Mouse (Mus musculus) G1E (cell line): ENCODE results near the gene Il15. TPM values are rescaled to one million over a fixed set of nuclear protein-coding genes. Genes with fewer than 3 reads are reported as not detected.

Experiments
- ATAC-seq: 2 replicates; pipeline ENCODE4 v1.8.0; 2016; ENCODE audit warnings: mild to moderate bottlenecking; ENCODE audit not compliant: insufficient number of reproducible peaks, poor library complexity, low FRiP score, severe bottlenecking; ENCODE audit errors: extremely low read depth
- DNase-seq: peaks from one replicate; pipeline ENCODE4 v3.0.0; 2012; ENCODE audit warnings: low spot score
- H3K27me3 ChIP-seq: 2 replicates; pipeline ENCODE4 v1.6.1; 2012; ENCODE audit warnings: mild to moderate bottlenecking, low read length, inconsistent platforms; ENCODE audit not compliant: insufficient read depth
- H3K36me3 ChIP-seq: replicated peaks from 2 replicates; pipeline ENCODE3; 2012; ENCODE audit warnings: mild to moderate bottlenecking, inconsistent platforms
- H3K4me1 ChIP-seq: 2 replicates; pipeline ENCODE4 v1.6.1; 2012; ENCODE audit warnings: low read depth, low read length, inconsistent platforms, mixed read lengths; ENCODE audit not compliant: insufficient read depth
- H3K4me3 ChIP-seq: 2 replicates; pipeline ENCODE4 v1.5.1; 2012; ENCODE audit warnings: low read depth, mild to moderate bottlenecking, inconsistent platforms, low read length, moderate library complexity, mixed read lengths
- H3K9me3 ChIP-seq: replicated peaks from 2 replicates; pipeline ENCODE4 v1.6.1; 2012; ENCODE audit warnings: inconsistent platforms
- CTCF ChIP-seq: IDR thresholded peaks from 2 replicates; pipeline ENCODE4 v1.5.1; 2012; ENCODE audit warnings: low read depth, low read length, inconsistent platforms, mixed read lengths
- GATA1 ChIP-seq: IDR thresholded peaks from 2 replicates; pipeline ENCODE4 v1.6.1; 2012; ENCODE audit warnings: borderline replicate concordance, low read length, inconsistent platforms, mixed read lengths
- GATA2 ChIP-seq: IDR thresholded peaks from 2 replicates; pipeline ENCODE4 v1.6.1; 2012; ENCODE audit warnings: low read depth, low read length, inconsistent platforms, borderline replicate concordance
- POLR2AphosphoS5 ChIP-seq: IDR thresholded peaks from 2 replicates; pipeline ENCODE4 v1.6.1; 2012; ENCODE audit warnings: low read depth, low read length, inconsistent platforms; ENCODE audit not compliant: insufficient replicate concordance
- TAL1 ChIP-seq: conservative IDR thresholded peaks from 2 replicates; pipeline ENCODE4 v1.6.1; 2012; ENCODE audit warnings: low read depth, low read length, inconsistent platforms, mixed read lengths
- polyA plus RNA-seq: library from polyadenylated mRNA; stranded (reverse); fragments of >175 nt; gene quantifications from 2 replicates; pipeline ENCODE4 v1.2.3, GENCODE M21; 2012
- total RNA-seq, 2 experiments: library from RNA; stranded (forward) in 1 of 2; stranded (reverse) in 1 of 2; fragments of 200-1000 nt in 1 of 2; fragments of >200 nt in 1 of 2; fragmentation: Nextera tagmentation in 1 of 2; gene quantifications; 2 replicates each; pipeline ENCODE4 v1.2.3; 2014 to 2017

Il15 gene
- total RNA-seq (2014; fragmentation: Nextera tagmentation), result not detected in 2 replicates
- total RNA-seq (2017), result 1.3 and 2.6 TPM in 2 replicates
- not detected in 2 replicates for polyA plus RNA-seq

DNA sequence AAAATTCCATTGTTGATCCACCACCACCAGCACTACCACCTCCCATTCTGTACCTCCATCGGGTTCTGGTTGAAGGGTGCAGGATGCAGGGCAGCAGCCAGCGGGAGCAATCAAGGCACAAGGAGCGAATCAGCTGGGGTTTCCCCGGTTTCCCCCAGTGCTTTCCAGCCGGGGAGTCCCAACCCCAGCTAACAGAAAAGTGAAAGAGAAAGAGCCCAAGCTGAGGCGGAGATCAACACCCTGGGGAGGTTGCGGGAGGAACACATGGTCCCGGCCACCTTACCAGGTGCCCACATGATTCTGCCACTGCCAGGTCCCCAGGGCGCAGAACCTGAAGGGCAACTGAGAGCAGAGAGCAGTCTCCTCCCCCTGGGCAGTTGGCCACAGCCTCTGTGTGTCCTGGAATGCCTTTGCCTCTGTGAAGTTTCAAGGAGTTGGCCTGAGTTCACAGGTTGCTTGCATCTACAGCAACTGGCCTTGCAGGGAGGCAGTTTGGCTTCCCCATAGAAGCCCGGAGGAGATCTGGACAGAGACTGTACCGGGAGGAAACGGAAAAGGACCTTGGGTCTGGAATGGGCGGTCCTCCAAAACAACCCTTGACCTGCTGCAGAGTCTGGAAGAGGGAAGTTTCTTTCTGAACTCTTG, at the start of gene Il15:
Gene Il15 (minus strand): TSS at position 537 of the 645 bp plus-strand sequence.
- TF ChIP-seq CTCF, result no peak
- TF ChIP-seq GATA2, result no peak
- no peak for TF ChIP-seq TAL1
- no peak for TF ChIP-seq POLR2AphosphoS5
- no peak for TF ChIP-seq GATA1
- Histone ChIP-seq H3K4me3 (no peak within 1 kb of the TSS), H3K36me3 (no peaks in the 10 kb centered on the region), H3K4me1 (no peaks in the 10 kb centered on the region), H3K27me3 (peaks cover 6% of the 10 kb centered on the region; the same call in 1 of the 2 replicates), H3K9me3 (no peaks in the 10 kb centered on the region)
- ATAC-seq (no peak), DNase-seq (no peak)

GRCm38 (mm10) chr8:82444897-82445296, 41.9 kb upstream of the Il15 start:
- H3K4me1 ChIP-seq, result no peaks in the 10 kb centered on the region
- H3K9me3 ChIP-seq, result no peaks in the 10 kb centered on the region
- H3K4me3 ChIP-seq, result no peak overlapping the region
- no peak for TF ChIP-seq GATA2
- no peak for TF ChIP-seq TAL1
- TF ChIP-seq GATA1, result no peak
- TF ChIP-seq CTCF, result no peak
- TF ChIP-seq POLR2AphosphoS5, result no peak
- H3K36me3 ChIP-seq, result no peaks in the 10 kb centered on the region
- H3K27me3 ChIP-seq, result no peaks in the 10 kb centered on the region
- DNase-seq (no peak), ATAC-seq (no peak)

DNA sequence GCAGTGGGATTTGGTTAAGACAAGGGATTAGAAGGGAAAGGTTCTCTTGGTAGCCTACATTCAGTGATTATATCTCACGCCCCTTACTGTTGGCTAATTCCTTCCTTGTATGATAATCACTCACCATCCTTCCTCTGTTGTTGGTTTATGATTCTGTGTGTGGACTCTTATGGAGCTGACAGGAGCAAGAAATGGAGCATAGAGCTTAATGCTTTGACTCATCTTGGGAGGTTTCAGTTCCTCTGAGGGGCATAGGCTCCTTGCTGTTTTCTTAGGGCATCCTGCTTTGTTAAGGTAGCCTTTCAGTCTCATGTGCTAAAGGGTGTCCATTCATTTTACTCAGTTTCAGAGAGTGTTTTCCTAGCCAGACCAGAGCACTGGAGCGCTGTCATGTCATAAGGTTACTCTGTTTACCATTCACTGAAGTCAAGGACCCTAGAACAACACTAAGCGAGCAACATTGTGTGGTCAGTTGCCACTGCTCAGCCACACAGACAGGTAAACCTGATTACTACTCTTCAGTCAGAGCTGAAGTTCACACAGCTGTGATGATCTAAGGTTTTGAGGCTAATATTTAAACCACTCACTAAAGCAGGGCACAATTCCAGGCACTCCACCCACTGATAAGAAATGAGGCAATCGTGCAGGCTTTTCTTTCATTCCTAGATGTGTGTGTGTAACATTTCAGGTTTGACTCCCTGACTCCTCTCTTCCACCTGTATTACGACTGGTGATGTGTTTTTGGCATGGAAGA, 13.7 kb upstream of the Il15 start:
- DNase-seq (no peak), ATAC-seq (no peak)
- Histone ChIP-seq H3K4me1 (peaks cover 9% of the 10 kb centered on the region; the same call in 1 of the 2 replicates), H3K9me3 (no peaks in the 10 kb centered on the region), H3K36me3 (no peaks in the 10 kb centered on the region), H3K4me3 (no peak overlapping the region), H3K27me3 (no peaks in the 10 kb centered on the region; the same call in 1 of the 2 replicates)
- TF ChIP-seq GATA2, result no peak
- no peak for TF ChIP-seq TAL1
- no peak for TF ChIP-seq GATA1
- no peak for TF ChIP-seq POLR2AphosphoS5

DNA sequence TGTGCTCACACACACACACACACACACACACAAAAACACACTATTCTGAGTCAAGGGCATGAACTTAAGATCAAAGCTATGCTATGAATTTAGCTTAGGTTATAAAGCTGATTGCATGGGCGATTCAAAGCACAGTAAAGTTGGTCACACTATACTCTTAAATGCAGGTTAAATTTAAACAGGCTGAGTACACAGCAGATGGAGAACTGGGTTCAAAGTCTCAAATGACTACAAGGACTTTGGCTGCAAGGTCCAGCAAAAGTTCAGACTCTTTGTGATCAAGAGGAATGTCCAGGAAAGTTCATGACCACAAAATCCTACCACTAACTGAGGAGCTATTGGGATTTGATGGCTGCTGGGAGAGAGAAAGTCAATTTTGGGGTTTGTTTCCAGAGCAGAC, 12.5 kb upstream of the Il15 start:
- no peak for TF ChIP-seq CTCF
- TF ChIP-seq TAL1, result no peak
- TF ChIP-seq GATA1, result no peak
- TF ChIP-seq GATA2, result no peak
- Histone ChIP-seq H3K4me3 (no peak overlapping the region), H3K9me3 (no peaks in the 10 kb centered on the region), H3K27me3 (no peaks in the 10 kb centered on the region; the same call in 1 of the 2 replicates), H3K4me1 (peaks cover 9% of the 10 kb centered on the region; the same call in 1 of the 2 replicates), H3K36me3 (no peaks in the 10 kb centered on the region)
- ATAC-seq, result no peak
- no peak for DNase-seq

- H3K4me1 ChIP-seq, result 0 out of 2 replicates have a peak, but pooled peaks cover 3% of the 10 kb centered on the region
- TF ChIP-seq GATA1 (no peak), POLR2AphosphoS5 (no peak)
Measured at GRCm38 (mm10) chr8:82410135-82410534, 7.1 kb upstream of the Il15 start.

DNA sequence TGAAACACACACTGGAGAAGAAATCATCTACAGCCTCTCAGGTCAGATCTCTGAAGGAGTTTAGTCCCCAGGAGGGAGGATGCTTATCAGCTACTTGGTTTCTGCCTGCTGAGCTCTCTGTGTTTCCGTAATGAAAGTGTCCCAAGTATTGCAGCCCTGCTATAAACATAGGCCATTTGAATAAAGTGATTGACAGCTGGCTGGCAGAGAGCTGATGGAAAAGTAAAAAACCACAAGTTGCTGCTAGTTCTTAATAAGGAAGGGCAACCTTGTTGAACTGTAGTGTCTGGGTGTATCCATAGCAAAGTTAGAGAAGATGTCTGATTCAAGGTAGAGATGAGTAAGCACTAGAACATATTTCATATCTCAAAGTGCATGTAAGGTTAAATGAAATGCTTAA, 4.0 kb upstream of the Il15 start:
- ATAC-seq, result no peak
- H3K36me3 ChIP-seq, result no peaks in the 10 kb centered on the region
- H3K9me3 ChIP-seq, result no peaks in the 10 kb centered on the region
- H3K27me3 ChIP-seq, result peaks cover 4% of the 10 kb centered on the region; the same call in 1 of the 2 replicates
- no peak for DNase-seq
- no peak overlapping the region for H3K4me3 ChIP-seq
- no peaks in the 10 kb centered on the region for H3K4me1 ChIP-seq
- TF ChIP-seq TAL1 (no peak), GATA2 (no peak), GATA1 (no peak), CTCF (no peak), POLR2AphosphoS5 (no peak)

More at GRCm38 (mm10) chr8:82410135-82410534, 7.1 kb upstream of the Il15 start:
- DNase-seq (no peak), ATAC-seq (no peak)
- Histone ChIP-seq H3K9me3 (no peaks in the 10 kb centered on the region), H3K4me3 (no peak overlapping the region), H3K36me3 (no peaks in the 10 kb centered on the region), H3K27me3 (no peaks in the 10 kb centered on the region)

DNA sequence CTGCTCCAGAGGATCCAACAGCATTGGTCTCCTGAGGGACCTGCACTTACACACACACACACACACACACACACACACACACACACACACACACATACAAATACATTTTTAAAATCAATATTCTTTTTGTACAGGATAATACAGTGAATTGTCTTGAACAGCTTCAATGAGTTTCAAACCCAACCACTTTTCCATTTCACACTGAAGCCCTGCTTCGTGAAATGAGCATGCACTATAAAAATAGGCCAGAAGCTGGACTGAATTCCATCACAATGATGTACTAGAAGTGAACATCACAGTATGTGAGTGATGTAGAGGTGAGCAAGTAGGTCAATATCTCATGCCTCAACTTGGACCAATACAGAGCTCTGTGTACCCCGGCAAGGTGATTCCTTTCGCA, 1.0 kb upstream of the Il15 start:
- TF ChIP-seq CTCF, result no peak
- TF ChIP-seq TAL1, result no peak
- TF ChIP-seq POLR2AphosphoS5, result no peak
- TF ChIP-seq GATA1, result no peak
- TF ChIP-seq GATA2, result no peak
- Histone ChIP-seq H3K4me1 (no peaks in the 10 kb centered on the region), H3K27me3 (peaks cover 6% of the 10 kb centered on the region; the same call in 1 of the 2 replicates), H3K36me3 (no peaks in the 10 kb centered on the region), H3K9me3 (no peaks in the 10 kb centered on the region), H3K4me3 (no peak overlapping the region)
- ATAC-seq (no peak), DNase-seq (no peak)
